Mouse (Mus musculus) adrenal gland, postnatal 4 days (tissue): ENCODE measurements around the gene Mei1. TPM values are rescaled to one million over a fixed set of nuclear protein-coding genes. Genes with fewer than 3 reads are reported as not detected.
"Not testable (repeated sequence)": the region's sequence is repeated elsewhere in the genome, so short reads cannot be mapped to it uniquely, and the experiment has no call there.

Experiments used
- DNase-seq, 2 experiments: peaks; one replicate each; pipeline ENCODE4 v3.0.0; 2021 to 2022; ENCODE audit warnings: low spot score in 2 of 2, mixed read lengths in 2 of 2
- total RNA-seq, 2 experiments: library from RNA; stranded (reverse); gene quantifications; 2 replicates each; pipeline ENCODE4 v1.2.3; 2021

The Mei1 gene
- total RNA-seq, 2 experiments from 2014 or later = 3.5 to 3.8 TPM

DNA sequence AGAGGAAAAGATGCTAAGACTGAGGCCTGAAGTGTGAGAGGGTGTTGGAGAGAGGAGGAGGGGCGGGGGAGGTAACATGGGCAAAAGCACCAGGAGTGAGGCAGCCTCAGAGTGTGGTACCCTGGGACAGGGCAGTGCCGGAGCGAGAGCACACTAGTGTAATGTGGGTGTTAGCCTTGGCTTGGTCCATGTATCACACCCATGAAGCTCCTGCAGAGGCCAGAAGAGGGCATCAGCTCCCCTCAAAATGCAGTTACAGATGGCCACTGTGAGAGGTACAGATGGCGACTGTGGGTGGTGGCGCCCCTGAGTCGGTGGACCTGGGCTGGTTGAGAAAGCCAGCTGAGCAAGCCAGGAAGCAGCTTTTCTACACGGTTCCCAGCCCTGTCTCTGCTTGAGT lies 11.4 kb downstream of the Mei1 start:
- no peak for DNase-seq

- DNase-seq = no peak
Measured at GRCm38 (mm10) chr15:82085606-82086005, 15.8 kb downstream of the Mei1 start.

- DNase-seq = no peak
Measured at GRCm38 (mm10) chr15:82086131-82086530, 16.3 kb downstream of the Mei1 start.

- DNase-seq = no peak
Measured at GRCm38 (mm10) chr15:82087266-82087665, 17.5 kb downstream of the Mei1 start.

- DNase-seq = no peak
Measured at GRCm38 (mm10) chr15:82091061-82091460, 21.3 kb downstream of the Mei1 start.

DNA sequence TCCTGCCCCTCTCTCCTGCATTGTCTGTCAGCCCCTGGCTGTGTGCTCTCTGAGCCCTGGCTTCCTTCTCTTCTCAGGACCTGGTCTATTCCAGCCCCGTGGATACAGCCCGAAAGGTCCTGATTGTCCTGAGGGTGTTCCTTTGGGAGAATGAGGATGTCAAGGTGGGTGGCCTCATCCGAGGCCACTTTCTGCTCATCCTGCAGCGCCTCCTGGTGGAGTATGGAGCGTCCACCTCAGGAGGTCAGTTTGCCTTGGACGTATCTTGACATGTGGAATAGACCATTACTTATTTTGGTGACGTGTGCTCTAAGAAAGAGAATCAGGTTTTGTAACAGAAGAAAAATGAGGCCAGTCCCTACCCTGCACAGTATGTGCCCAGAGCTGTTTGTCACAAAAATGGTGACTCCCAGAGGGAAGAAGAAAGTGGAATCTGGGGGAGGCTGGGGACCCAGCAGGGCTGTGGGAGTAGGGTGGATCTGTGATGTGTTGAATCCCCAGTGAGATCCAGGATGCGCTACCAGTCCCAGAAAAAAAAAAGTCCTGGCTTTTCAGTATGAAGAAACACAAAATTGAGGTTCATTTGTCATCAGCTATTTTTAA lies 37.3 kb downstream of the Mei1 start:
- peak in 1 of 2 experiments; percentile 46 for DNase-seq

DNA sequence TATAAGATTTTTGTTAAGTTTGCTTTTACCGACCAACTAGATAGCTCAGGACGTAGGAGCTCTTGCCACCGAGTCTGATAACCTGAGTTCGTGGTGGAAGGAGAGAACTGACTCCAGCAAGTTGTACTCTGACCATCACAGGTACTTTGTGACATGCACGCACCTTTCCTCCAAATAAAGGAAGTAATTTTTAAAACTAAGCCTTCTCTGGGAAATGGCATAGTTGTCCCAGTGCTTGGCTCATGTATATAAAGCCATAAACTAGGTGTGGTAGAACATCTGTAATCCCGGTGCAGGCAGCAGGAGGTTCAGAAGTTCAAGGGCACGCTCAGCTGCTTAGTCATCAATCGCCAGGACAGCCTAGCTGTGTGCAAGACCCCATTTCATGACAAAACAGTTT lies 50.7 kb downstream of the Mei1 start:
- DNase-seq = no peak

DNA sequence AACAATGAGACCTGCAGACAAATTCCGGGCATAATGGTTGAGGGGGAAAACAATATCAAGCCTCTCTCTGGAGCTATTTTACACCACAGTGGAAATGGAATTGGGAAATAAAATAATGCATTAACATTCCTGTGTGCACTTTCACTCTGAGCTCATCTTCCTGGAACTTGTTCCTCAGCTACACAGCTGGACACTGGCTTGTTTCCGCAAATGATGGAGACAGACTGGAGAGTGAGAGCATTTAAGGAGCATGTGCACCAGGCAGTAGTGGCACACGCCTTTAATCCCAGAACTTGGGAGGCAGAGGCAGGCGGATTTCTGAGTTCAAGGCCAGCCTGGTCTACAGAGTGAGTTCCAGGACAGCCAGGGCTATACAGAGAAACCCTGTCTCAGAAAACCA lies 56.9 kb downstream of the Mei1 start:
- not testable (repeated sequence) for DNase-seq

DNA sequence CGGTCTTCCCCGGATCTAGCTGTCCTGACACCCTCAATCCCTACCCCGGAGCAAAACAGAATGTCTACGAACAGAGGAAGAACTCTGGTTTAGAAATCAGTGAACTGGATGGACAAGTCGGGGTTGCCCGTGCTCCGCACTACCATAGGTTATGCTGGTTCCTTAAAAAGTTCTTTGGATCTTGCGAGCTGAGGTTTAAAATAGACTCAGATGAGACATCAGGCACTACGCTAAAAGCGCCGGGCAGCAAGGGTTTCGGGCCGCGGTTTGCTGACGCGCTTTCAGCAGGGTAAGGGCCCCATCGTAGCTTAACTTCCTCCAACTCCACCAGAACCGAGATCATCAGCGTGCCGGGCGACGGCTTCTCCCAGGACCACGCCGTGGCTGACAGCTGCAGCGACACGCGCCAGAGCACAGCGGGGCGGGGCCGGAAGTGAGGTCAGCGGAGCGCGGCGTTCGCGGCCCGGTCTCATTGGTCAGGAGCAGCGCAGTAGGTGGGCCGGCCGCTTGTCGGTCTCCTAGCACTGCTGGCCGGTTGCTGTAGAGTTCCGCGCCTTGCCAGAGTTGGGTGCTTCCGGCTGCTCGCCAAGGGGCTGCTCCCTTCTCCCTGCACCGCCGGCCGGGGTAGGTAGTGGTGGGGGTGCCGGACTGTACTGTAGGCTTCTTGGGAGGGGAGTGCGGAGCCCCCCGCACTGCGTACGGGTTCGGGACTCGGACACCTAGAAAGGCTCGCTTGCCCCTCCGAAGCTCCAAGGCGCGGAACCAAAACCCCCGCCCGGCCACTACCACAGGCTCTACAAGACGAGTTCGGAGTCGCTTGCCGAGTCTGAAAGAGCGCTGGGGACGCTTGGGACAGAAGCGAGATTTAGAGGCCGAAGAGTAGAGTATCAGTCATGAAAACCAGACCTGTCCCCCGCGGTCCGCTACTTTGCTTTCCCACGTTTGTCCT lies 57.9 kb downstream of the Mei1 start, which contains the start of gene Ccdc134:
Gene Ccdc134 (plus strand): TSS at position 497 of the 949 bp plus-strand sequence.
- DNase-seq = peak; percentile 85 to 88

GRCm38 (mm10) chr15:82128398-82128797 lies 58.6 kb downstream of the Mei1 start:
- no peak for DNase-seq

- DNase-seq = no peak
Measured at GRCm38 (mm10) chr15:82130599-82130998, 60.8 kb downstream of the Mei1 start.

DNA sequence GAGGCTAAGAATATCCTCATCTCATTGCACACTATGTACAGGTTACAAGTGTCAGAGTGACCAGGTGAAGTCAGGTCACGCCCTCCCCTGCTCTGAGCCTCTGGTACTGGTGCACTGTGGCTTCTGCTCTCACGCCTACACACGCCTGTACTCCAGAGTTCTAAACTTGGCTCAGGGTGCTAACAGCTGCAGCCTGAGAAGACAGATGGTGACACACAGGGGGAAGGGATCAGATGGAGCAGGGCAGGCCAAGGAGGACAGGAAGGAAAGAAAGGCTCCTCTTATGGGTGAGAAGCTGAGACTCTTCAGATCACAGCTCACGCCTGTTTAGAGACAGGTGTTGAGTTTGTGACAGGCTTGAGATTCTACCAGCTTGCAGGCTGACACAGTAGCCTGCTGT lies 65.6 kb downstream of the Mei1 start:
- DNase-seq = no peak

DNA sequence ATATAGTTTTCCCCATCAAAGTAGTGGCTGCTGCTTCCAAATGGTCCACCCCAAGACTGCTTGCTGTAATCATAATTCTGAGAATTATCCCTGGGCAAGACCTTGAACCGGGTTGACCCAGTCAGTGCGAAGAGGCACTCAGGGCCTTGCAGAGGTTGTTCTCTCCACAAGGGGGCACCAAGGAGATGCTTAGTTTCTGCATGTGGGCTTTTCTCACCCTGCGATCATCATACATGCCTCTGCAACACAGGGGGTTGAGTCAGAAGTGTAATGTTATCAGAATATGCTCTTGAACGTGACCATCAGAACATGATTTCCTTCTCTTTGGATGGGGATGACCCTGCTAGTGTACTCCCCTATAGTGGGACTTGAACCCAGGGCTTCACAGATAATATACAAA lies 68.8 kb downstream of the Mei1 start:
- peak in 1 of 2 experiments; percentile 36 for DNase-seq

- DNase-seq = no peak
Measured at GRCm38 (mm10) chr15:82139196-82139595, 69.4 kb downstream of the Mei1 start.

DNA sequence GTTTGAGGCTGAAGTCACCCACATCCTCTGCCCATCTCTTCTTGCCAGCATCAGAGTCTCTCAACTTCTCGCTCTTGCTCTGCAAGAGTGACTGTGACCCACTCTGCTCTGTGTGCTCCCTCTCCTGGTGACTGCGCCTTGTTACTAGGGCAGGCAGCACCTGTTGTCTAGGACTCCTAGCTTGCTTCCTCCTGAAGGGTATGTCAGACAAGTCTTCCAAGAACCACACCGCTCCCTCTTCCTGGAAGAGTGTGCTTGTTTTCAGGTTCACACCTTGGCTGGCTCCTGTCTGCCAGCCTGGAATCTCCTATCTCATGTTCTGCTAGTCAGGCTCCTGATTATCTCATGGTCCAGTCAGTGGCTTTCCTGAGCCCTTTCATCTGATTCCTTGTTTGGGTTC lies 70.6 kb downstream of the Mei1 start:
- no peak for DNase-seq

DNA sequence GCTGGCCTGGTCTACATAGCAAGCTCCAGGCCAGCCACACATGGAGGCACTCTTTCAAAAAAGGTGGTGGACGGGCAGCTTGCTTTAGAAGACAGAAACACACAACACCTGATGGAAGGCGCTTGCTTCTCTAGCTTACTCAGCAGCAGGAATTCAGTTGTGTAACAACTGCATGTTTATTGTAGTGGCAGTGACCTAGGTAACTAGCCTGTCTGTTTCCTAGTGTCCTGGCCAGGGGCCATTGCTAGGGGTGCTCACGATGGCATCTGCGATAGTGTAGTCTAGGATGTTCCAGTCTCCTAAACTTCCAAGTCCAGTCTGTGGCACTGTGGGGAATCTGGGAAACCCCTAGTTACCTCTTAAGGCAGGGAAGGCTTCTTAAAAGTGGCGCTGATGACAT lies 74.4 kb downstream of the Mei1 start:
- no peak for DNase-seq

DNA sequence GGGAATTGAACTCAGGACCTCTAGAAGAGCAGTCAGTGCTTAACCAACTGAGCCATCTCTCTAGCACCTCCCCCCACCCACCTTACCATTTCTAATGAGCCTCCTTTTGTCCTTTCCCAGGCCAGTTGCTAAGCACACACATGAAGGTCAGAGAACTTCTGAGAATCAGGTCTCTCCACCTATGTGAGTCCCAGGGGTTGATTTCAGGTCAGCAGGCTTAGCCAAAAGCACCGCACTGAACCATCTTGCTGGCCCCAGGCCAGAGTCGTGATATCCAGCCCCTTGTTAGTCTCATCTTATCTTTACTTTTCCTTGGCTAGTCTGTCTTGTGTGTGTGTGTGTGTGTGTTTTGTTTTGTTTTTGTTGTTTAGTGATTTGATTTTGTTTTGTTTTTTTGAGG lies 75.6 kb downstream of the Mei1 start:
- DNase-seq = no peak

- DNase-seq = no peak
Measured at GRCm38 (mm10) chr15:82145851-82146769, 76.3 kb downstream of the Mei1 start.

DNA sequence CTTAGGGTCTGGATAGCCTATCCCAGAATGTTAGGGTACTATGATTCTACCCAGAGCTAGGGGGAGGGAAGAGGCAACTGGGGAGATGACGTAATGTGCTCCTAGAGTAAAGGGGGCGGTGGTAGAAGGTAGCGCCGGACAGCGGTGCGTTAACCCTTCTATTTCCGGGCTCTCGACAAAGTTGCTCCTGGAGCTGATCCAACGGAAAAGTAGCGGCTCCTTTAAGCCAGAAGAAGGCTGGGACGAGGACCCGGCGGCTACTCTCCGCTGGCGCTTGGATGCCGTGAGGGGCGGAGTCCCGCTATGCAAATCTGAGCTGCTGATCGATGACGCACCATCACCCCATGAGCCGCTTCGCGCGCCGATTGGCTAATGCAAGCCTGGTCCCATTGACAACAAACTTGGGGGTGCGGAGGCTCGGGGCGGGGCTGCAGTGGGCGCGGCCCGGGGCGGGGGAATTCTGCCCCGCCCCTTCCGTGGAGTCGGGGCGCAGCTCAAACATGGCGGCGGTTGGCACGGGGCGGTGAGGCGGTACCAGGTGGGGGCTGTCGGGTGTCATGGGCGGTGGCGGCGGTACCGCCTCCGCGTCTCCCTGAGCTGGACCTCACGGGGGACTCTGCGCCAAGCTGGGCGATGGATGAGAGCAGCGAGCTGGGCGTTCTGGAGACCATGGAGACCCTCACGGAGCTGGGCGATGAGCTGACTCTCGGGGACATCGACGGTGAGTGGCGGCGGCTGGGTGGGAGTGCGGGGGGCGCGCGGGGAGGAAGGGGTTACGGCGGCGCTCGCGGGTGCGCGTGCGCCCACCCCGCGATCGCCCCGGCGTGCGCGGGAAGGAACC lies 77.2 kb downstream of the Mei1 start, which contains the start of gene Srebf2:
Gene Srebf2 (plus strand): TSS at position 412 of the 841 bp plus-strand sequence.
- DNase-seq = peak; percentile 93 to 96

GRCm38 (mm10) chr15:82147611-82148111 lies 77.9 kb downstream of the Mei1 start:
- peak; percentile 15 to 16 for DNase-seq
